Mouse (Mus musculus) telencephalon, adult 2 months (tissue): ENCODE measurements at regions not wholly inside any gene's neighbourhood (a gene's known extent, or its start where the extent isn't known, plus 50 kb on each side); places are given as distances from the start of the nearest gene placed in this dataset.
"Not testable (repeated sequence)": the region's sequence is repeated elsewhere in the genome, so short reads cannot be mapped to it uniquely, and the experiment has no call there.

Experiments
- DNase-seq: peaks from one replicate; pipeline ENCODE4 v3.0.0-alpha.2; 2011; ENCODE audit warnings: low read depth, low spot score

DNA sequence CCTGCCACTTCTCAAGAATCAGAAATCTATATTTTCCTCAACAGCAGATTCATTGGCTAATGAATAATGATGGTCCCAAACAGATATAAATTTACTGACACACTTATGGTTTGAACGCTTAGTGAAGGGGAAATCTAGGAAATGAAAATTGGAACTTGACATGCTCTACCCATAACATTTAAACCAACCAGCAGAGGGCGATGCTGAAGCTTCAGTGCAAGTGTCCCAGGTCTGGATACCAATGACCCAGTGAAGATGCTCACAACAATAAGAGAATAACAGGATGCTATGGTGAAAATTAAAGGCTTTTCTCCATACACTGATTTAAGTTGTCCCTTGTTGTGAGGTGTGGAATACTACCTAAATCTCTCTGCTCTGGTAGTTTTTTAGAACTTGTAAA lies 236.0 kb upstream of the Rorb start:
- no peak for DNase-seq

DNA sequence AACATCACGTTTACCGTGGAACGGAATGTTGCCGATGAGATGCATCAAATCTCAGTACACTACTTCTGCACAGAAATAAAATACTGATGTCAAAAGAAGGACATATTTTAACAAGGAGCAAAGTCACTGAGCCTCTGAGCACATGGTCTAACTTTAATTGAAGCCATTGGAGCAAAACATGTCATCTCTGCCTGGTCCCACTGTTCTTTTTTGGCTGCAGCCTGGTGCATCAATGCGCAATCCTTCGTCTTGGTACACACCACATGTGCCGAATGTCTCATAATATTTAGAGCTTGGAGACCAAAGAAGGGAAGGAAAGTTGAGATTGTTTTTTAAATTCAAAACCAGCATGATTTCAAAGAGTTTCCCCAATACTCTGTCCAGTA lies 233.4 kb upstream of the Rorb start:
- DNase-seq: no peak

DNA sequence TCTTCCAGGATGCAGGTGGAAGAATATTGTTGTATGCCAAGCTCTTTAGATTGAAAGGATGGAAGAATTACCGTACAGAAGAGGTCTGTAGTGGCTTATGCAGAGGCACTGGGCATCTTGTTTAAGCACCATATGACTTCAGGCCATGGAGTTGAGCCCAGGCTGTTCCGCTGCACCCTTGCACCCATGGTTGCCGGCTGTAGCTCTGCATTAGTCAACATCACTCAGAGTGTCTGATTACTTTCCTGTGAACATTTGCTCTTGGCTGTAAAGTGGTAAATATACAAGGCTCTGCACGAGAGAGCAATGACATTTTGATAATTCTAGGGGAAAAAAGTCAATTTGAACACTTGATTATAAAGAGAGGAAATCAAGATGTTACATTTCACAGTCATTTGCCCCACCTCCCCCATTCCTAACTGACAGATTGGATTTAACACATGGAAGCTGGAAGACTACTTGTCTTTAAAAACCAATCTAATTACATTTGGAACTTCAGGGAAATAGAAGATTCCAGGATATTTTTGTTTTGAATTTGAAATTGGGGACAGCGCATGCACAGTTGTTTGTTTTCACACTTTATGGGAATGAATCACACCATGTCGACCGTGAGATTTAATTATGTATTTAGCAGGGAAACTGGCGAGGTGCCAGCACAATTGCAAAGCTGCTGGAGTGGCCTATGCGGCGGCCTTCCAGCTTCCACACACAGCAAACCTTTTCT lies 232.9 kb upstream of the Rorb start:
- DNase-seq: peak; percentile 24

DNA sequence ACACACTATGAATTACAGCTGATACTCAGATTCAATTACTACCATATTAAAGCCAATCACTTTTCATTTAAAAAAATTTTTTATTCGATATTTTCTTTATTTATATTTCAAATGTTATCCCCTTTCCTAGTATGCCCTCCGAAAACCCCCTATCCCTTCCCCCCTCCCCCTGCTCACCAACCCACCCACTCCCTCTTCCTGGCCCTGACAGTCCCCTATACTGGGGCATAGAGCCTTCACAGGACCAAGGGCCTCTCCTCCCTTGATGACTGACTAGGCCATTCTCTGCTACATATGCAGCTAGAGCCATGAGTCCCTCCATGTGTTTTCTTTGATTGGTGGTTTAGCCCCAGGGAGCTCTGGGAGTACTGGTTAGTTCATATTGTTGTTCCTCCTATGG lies 196.1 kb upstream of the Rorb start:
- not testable (repeated sequence) for DNase-seq

DNA sequence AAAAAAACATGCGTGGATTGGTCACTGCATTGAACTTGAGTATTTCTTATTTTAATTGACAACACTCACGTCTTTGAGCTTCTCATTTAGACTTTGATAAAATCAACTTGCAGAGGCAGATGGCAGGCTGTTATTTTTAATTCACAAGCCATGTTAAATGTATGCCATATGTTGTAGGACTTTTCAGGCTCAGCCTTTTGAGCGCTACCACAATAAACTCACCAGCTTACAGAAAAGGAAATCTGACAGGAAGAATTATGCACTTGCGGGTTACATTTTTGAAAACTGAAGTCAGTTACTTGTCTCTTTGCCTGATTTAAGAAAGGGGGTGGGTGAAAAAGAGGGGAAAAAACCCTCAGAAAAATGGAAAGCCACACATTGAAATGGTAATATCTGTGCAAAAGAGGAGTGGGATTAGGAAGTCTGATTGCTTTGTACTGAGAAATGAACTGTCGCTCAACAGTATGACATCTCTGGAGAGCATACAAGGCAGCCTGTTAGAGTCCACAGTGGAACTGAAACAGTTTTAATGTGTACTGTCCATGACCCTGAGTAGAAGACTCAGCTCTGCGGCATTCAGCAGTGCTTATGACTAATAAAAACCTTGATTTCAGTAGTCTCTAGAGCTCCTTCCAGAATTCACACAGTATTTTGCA lies 195.6 kb upstream of the Rorb start:
- DNase-seq: peak; percentile 71

DNA sequence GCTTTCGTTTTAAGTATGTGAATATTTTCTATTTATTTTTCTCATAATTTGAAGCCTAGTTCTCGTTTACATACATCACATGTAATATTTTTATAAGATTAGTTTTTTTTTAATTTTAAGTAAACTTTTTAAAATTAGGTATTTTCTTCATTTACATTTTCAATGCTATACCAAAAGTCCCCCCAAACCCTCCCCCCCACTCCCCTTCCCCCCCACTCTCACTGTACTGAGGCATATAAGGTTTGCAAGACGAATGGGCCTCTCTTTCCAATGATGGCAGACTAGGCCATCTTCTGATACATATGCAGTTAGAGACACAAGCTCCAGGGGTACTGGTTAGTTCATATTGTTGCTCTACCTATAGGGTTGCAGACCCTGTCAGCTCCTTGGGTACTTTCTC lies 174.9 kb upstream of the Rorb start:
- not testable (repeated sequence) for DNase-seq

DNA sequence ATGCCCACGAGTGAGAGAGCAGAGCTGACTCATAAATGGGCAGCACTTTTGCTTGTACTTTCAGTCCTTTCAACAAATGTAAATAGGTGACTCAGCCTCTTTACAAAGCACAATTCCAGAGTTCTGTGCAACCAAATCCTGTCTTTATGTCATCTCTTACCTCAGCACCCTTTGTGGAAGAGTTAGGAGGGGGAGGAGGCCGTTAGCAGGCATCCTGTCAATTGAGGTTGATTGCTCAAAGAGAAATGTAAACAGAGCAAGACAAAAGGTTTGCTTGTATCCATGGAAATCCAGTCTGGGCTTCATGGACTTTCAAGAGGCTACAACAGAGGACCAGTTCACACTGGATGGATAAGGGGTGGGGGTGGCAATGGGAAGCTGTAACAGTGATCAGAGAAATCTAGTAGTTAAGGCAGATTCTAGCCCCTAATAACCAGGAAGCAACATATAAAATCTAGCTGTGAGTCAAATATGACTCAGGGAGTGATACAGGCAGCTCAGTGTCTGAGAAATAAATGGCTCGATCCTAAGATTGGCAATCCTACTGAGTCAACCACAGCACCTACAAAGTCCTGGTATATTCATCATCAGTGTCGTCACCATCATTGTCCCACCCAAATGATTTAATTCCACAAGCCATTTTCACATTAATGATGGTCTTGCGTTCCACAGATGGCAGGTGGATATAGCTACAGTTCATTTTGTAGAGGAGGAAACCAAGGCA lies 136.0 kb upstream of the Rorb start:
- peak; percentile 12 for DNase-seq

DNA sequence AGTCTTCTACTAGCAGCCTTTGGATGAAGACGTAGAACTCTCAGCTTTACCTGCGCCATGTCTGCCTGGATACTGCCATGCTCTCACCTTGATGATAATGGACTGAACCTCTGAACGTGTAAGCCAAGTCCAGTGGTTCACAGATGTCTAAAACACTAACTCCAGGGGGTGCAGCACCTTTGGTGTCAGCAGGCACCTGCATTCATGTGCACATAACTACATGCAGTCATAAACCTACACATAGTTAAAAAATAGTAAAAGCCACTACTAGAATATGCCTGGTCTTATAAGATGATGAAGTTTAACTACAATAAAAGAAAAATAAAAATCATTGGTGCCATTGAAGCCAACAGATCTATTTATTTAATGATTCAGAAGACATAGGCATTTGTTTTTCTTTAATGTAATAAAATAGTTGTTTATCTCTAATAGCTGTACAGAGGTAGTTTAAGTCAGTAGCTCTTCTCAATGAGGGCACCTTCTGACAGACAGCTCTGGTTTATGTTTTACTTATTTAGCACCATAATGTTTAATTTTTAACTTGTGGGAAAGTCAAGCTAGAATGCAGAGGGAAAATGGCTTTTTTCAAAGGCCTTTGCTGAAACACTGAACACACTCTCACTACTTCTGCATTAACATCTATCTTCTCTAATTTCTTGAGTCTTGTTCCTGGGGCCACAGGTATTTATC lies 118.5 kb upstream of the Rorb start:
- no peak for DNase-seq

DNA sequence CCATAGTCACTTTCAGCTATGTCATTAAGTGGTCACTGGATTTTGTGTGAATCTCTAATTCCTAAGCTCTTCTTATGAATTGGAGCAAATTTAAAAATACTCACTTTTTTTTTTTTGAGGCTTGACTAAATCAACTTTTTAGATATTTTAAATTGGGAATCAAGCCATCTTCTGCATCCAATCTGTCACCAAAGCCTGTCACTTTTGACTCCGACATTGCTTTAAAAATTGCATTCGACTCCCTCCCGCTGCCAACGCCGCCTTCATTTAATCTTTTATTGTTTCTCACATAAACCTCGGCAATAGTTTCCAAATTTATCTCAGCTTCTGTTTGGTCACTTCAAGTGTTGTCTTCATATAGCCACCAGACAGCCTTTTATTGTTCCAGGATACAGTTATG lies 109.8 kb upstream of the Rorb start:
- no peak for DNase-seq

DNA sequence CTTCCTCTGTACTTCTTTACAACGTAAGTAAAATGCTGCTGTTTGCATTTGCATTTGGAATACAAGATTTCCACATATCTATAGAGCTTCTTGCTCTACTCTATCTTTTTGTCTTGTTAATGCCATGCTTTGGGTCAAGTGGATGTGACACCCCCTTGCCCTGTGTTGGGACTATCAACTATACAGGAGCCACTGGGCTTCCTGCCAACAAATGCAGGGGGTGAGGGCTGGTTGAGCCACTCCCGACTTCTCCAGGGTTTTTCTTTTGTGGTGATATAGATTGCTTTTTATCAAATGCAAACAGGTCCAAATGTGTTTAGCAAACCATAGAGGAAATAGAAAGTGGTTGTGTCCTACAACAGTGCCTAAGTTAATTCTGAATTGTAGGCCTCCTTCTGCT lies 108.4 kb upstream of the Rorb start:
- no peak for DNase-seq

DNA sequence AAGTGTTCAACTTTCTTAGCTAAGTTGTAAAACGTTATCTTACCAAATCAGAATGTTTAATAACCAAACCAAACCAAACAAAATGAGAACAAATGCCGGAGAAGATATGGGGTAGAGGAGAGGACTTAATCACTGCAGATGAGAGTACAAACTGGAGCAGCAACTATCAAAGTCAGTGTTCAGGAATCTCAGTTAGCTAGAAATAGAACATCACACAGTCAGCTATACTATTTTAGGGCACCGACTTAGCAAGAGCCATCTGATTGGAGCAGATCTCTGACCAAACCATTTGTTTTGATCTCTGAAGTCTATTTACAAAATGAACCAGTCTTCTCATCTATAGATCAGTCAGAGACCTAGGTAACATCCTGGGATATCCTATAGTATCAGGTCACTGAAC lies 107.7 kb upstream of the Rorb start:
- DNase-seq: peak; percentile 13

DNA sequence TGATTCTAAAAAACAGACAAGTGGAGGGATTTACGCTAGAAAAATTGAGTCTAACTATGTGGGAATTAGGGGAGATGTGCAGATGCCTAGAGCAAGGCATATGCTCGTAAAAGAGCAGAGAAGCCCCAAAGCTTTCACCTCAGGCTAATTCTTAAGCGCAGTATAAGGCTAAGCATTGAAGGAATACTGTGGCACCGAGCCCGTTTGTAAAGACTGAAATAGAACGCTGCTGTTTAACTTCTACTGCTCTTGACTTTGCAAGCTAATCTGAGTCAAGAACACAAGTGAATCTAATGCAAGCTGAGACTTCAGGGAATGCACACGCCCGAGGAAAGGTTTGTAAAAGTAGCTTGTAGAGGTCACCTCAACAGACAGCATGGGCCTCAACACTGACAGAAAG lies 88.5 kb upstream of the Rorb start:
- DNase-seq: no peak

DNA sequence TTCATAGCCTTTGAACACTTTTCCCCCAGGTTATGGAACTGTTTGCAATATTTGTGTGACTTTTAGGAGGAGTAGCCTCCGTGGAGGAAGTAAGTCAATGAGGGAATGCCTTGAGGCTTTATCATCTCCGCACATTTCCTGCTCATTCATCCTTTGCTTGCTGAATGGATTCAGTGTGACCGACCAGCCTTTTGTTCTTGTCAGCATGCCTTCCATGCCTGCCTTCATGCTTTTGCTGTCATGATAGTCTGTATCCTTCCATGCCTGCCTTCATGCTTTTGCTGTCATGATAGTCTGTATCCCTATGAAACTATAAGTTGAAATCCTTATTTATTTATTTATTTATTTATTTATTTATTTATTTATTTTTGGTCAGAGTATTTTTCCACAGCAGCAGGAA lies 87.8 kb upstream of the Rorb start:
- DNase-seq: no peak

DNA sequence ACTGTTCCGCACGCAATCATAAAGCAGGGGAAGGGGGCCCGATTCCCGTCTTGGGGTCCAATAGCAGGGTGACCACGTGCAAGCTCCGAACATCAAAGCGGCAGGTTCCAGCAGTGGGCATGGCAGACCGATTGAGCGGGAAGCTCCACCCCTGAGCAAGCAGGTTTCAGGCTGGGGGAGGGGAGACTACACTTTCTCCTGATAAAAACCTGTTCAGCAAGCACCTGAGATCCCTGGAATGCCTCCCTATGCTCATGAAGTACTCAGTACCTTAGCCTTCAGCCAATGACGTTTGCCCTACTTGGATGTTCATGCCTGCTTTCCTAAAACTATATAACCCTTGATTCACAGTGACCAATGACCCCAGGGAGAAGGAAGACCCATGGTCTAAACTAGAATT lies 83.7 kb upstream of the Rorb start:
- DNase-seq: no peak

DNA sequence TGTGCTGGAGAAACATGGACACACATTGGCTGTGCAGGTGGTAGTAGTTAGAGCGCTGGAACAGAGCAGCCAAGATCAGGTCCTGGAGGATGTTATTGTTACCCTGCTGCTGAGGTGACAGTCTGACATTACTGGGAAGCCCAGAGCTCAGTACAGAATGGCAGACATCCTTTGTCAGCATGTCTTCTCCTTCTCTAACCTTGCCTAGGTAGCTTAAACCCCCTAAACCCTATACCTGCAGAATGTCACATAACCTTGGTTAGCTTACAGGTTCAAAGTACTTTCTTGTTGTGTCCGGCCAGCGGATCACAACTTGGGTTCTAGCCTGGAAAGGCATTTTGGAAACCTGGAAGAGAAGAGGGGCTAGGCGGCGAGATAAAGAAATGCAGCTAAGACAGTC lies 83.3 kb upstream of the Rorb start:
- DNase-seq: no peak

DNA sequence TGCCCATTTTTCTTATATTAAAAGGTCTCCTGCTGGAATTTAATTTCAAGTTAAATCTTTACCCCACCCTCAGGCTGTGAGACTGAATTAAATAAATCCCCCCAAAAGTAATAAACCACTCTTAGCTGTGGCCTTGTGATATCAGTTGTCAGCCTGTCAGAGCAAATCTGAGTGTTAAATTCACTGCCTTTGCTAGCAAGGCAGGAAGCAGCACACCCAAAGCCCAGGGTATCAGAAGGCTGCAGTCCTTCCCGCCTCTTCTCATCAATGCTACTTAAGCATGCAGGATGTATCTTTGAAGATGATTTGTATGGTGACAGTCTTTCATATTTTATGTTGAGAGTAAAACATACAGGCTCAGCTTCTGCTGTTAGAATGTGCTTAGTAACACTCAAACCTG lies 61.8 kb upstream of the Rorb start:
- no peak for DNase-seq

DNA sequence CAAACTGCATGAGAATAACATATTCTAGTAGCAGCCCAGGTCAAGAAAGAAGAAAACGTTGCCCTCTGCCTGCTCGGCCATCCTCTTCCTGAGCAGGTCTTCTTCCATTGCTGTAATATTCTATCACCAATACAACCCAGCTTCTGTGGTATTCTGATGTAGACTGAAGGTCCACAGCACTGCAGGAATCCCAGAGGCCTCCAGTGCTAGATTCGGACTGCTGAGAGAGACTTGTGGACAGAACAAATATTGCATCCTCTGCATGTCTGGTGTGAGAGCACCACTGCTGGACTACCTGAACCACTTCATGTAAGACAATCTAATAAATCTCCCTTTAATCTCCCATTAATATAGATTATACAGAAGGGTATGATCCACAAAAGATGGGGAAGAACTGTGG lies 59.8 kb upstream of the Rorb start:
- DNase-seq: no peak
